Mouse (Mus musculus): Measurements from ENCODE around the gene Camta1.

DNA sequence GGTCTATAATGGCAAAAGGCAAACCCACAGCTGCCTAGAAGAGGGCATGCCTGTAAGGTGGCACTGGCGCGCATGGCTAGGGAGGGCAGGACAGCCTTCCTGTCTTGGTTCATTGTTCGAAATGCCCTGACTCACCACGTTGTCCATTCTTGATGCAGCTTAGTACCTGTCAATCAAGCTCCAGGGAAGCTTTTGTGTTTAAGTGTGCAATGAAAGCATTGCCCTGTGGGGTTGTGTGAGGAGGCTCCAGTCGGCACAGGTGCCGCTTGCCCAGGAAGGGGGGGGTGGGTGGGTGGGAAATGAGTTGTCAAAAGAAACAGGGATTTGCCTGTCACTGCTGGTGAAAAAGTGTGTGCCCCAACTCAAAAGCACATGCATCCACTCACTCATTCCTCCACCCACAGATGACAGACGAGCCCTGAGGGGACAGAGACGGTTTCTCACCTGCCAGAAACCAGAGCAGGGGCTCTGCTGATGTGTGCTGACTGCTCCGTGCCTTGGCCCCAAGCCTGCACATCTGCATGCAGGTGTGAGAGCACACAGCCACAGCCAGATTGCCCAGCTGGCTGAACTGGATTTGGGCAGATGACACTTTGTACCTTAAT is 115.6 kb downstream of the Camta1 start:
- no peak for TF ChIP-seq CHD2 (IDR thresholded peaks at IDR 0.05; ENCODE audit: low read depth, low read length)
- TF ChIP-seq ZNF384 (IDR thresholded peaks at IDR 0.05; ENCODE audit: low read depth, low read length): no peak
- TF ChIP-seq MAFK (IDR thresholded peaks at IDR 0.05; ENCODE audit: insufficient read depth, low read depth, low read length): no peak
- TF ChIP-seq HCFC1 (IDR thresholded peaks at IDR 0.05; ENCODE audit: borderline replicate concordance, insufficient read depth, low read length): no peak
- no peak for TF ChIP-seq ZC3H11A (IDR thresholded peaks at IDR 0.05; ENCODE audit: borderline replicate concordance, low read depth, low read length)

Data from ES-E14 (cell line).